In genomic region chr2:30067962-30068361, GRCm38 (mm10) we compare ENCODE assay signal across 9 mouse cellular contexts. TPM values are rescaled to one million over a fixed set of nuclear protein-coding genes. Genes with fewer than 3 reads are reported as not detected.
A peak's percentile ranks its signal among the peaks of the same experiment; 100 is the strongest.
DNase-seq lines count a peak whose midpoint lies in the region; ATAC-seq and TF ChIP-seq lines count a peak whose summit lies in the region.
"Had no signal": no experiment of that assay in that cellular context is flagged by ENCODE, and none has a peak within 500 bp of the region (broad histone marks: within the 10 kb centered on the region; RNA-seq: fewer than 3 reads in every experiment).

No protein-coding gene starts in this region.

- peaks cover 13% of the 10 kb centered on the region for H3K36me3 ChIP-seq in heart, adult 2 months (ENCODE audit: control insufficient read depth, insufficient read depth, low read length)
- H3K36me3 ChIP-seq in C2C12 (ENCODE audit: control insufficient read depth, insufficient read depth) = peaks cover 48% of the 10 kb centered on the region
- peaks cover 32% of the 10 kb centered on the region for H3K36me3 ChIP-seq in forebrain, embryonic 15.5 days
- H3K36me3 ChIP-seq in liver, embryonic 14.5 days (replicated peaks; ENCODE audit: control insufficient read depth, insufficient read depth, low read depth) = peaks cover 30% of the 10 kb centered on the region

- WGBS in heart, adult 2 months = 31% methylated on average over 7 of the region's 7 CpGs
- WGBS in forebrain, embryonic 15.5 days = 9% methylated on average over 7 of the region's 7 CpGs
- WGBS in liver, embryonic 14.5 days (ENCODE audit: insufficient replicate concordance) = 23% methylated on average over 7 of the region's 7 CpGs

- peak overlapping the region; percentile 77 for H3ac ChIP-seq in C2C12 (ENCODE audit: control insufficient read depth, insufficient read length, low read depth)

- no peak for TF ChIP-seq CTCF in heart, adult 2 months (IDR thresholded peaks at IDR 0.05)
- TF ChIP-seq CTCF in C2C12 (IDR thresholded peaks at IDR 0.05; ENCODE audit: control insufficient read depth, insufficient read depth, insufficient read length) = no peak
- TF ChIP-seq CTCF in liver, embryonic 14.5 days (IDR thresholded peaks at IDR 0.05; ENCODE audit: low read depth) = no peak

- TF ChIP-seq POLR2A in heart, adult 2 months (IDR thresholded peaks at IDR 0.05; ENCODE audit: insufficient read depth, low read depth, low read length) = no peak

- no peak for ATAC-seq in forebrain, embryonic 15.5 days (replicated peaks)
- ATAC-seq in liver, embryonic 14.5 days (ENCODE audit: insufficient read depth) = no peak

- no peak overlapping the region for H3K9ac ChIP-seq in heart, adult 2 months (ENCODE audit: low read depth, low read length)
- H3K9ac ChIP-seq in forebrain, embryonic 15.5 days (replicated peaks) = peak overlapping the region; percentile 98
- peak overlapping the region; percentile 94 for H3K9ac ChIP-seq in liver, embryonic 14.5 days (replicated peaks)

- no peak for TF ChIP-seq EP300 in heart, adult 2 months (IDR thresholded peaks at IDR 0.05; ENCODE audit: insufficient read depth, low read depth, low read length)
- no peak for TF ChIP-seq EP300 in liver, embryonic 14.5 days (IDR thresholded peaks at IDR 0.05; ENCODE audit: low read depth)

- no peak overlapping the region for H3K27ac ChIP-seq in heart, adult 2 months
- no peak overlapping the region for H3K27ac ChIP-seq in forebrain, embryonic 15.5 days (replicated peaks)
- no peak overlapping the region for H3K27ac ChIP-seq in liver, embryonic 14.5 days

- no peaks in the 10 kb centered on the region for H3K27me3 ChIP-seq in heart, adult 2 months (ENCODE audit: control insufficient read depth, insufficient read depth, low read length)
- H3K27me3 ChIP-seq in C2C12 (ENCODE audit: control insufficient read depth, insufficient read depth, insufficient read length) = no peaks in the 10 kb centered on the region
- no peaks in the 10 kb centered on the region for H3K27me3 ChIP-seq in forebrain, embryonic 15.5 days
- H3K27me3 ChIP-seq in liver, embryonic 14.5 days (ENCODE audit: control insufficient read depth, insufficient read depth, low read length) = no peaks in the 10 kb centered on the region

- H3K79me2 ChIP-seq in heart, adult 2 months (replicated peaks; ENCODE audit: control insufficient read depth, insufficient read depth, low read length) = peaks cover 2% of the 10 kb centered on the region; the same call in 1 of the 2 replicates
- peaks cover 79% of the 10 kb centered on the region for H3K79me2 ChIP-seq in C2C12 (ENCODE audit: control insufficient read depth, insufficient read depth)

- no peak for DNase-seq in heart, adult 2 months
- no peak for DNase-seq in heart, postnatal 10 days
- DNase-seq in liver, embryonic 14.5 days (ENCODE audit: low read depth in 3 of 3, low spot score in 3 of 3) = no peak
- no peak for DNase-seq in spleen, postnatal 10 days (ENCODE audit: low spot score in 2 of 2)
- no peak for DNase-seq in gastrocnemius, postnatal 25 days
- no peak for DNase-seq in left cerebral cortex, postnatal 25 days (ENCODE audit: low spot score in 2 of 2)
- DNase-seq: thymus, postnatal 25 days had no signal

- no peaks in the 10 kb centered on the region for H3K9me3 ChIP-seq in forebrain, embryonic 15.5 days
- no peaks in the 10 kb centered on the region for H3K9me3 ChIP-seq in liver, embryonic 14.5 days (ENCODE audit: control insufficient read depth, low read length)

- intact Hi-C loops in heart, adult 2 months (cut with DNase I) = loop anchor here (2.0 kb wide), 1 partner anchor 19 kb away; the partner anchor contains the start of gene Wdr34
- intact Hi-C loops in heart, postnatal 10 days (cut with DNase I) = no loop called here
- intact Hi-C loops in left cerebral cortex, postnatal 25 days (cut with DNase I) = loop anchor here (2.0 to 5.0 kb wide), 3 partner anchors 19 to 295 kb away; partner anchors contain the start of genes Wdr34 and Zer1

- H3K79me3 ChIP-seq in C2C12 (ENCODE audit: low read depth) = peaks cover 63% of the 10 kb centered on the region

- H3K4me1 ChIP-seq in heart, adult 2 months (ENCODE audit: control insufficient read depth, insufficient read depth, low read length) = peaks cover 8% of the 10 kb centered on the region
- peaks cover 31% of the 10 kb centered on the region for H3K4me1 ChIP-seq in forebrain, embryonic 15.5 days
- peaks cover 19 to 27% of the 10 kb centered on the region in 2 experiments for H3K4me1 ChIP-seq in liver, embryonic 14.5 days (replicated peaks; ENCODE audit: control insufficient read depth in 2 of 2, insufficient read depth in 2 of 2, low read length in 1 of 2)

- peak overlapping the region; percentile 89 for H3K4me3 ChIP-seq in heart, adult 2 months
- H3K4me3 ChIP-seq in C2C12 (ENCODE audit: insufficient read depth, poor library complexity, severe bottlenecking) = peak overlapping the region; percentile 97
- H3K4me3 ChIP-seq in forebrain, embryonic 15.5 days = peak overlapping the region; percentile 97
- H3K4me3 ChIP-seq in liver, embryonic 14.5 days (ENCODE audit: insufficient read depth in 1 of 2, low read depth in 2 of 2, low read length in 2 of 2) = peak overlapping the region; percentile 93 to 100

- H3K4me2 ChIP-seq in forebrain, embryonic 15.5 days (replicated peaks) = peak overlapping the region; percentile 68
- peak overlapping the region; percentile 97 for H3K4me2 ChIP-seq in liver, embryonic 14.5 days (ENCODE audit: low read depth)

TF ChIP-seq in C2C12, 6 proteins besides CTCF, POLR2A, EP300 and RAD21:
- TF ChIP-seq USF1 (IDR thresholded peaks at IDR 0.05; ENCODE audit: low read depth) = no peak
- TF ChIP-seq FOSL1 (IDR thresholded peaks at IDR 0.05; ENCODE audit: insufficient read depth, low read length, poor library complexity, severe bottlenecking) = no peak
- no peak for TF ChIP-seq MYOD1 (IDR thresholded peaks at IDR 0.05; ENCODE audit: control insufficient read depth, insufficient read length, low read depth)
- TF ChIP-seq MAX (IDR thresholded peaks at IDR 0.05) = peak; percentile 83

RNA-seq across cellular contexts. Expression of gene Pkn3, which starts 9.5 kb away (rescaled TPM):
- total RNA-seq in heart, adult 2 months (2021) = 10 to 100 TPM in 1 of 2 experiments, 1 to 10 TPM in 1; 8.8 to 10.4 TPM
- 13.6 and 15.0 TPM in 2 replicates for polyA plus RNA-seq in heart, adult 2 months (2012; rRNA removed)
- total RNA-seq in heart, postnatal 10 days (2021) = 10 to 100 TPM; 11.4 to 12.9 TPM
- 5.5 TPM for polyA plus RNA-seq in C2C12 (2012; fragmentation: generic; extraction: Trizol)
- polyA plus RNA-seq in forebrain, embryonic 15.5 days (2015; fragmentation: Nextera tagmentation; extraction: Ambion mirVana) = 3.5 and 3.9 TPM in 2 replicates
- polyA plus RNA-seq in liver, embryonic 14.5 days (2012; rRNA removed) = 3.0 and 3.5 TPM in 2 replicates
- 1.8 and 2.0 TPM in 2 replicates for polyA plus RNA-seq in liver, embryonic 14.5 days (2014; fragmentation: Nextera tagmentation; extraction: Ambion mirVana)
- total RNA-seq in gastrocnemius, postnatal 25 days (2021) = 1 to 10 TPM; 3.8 to 5.4 TPM
- 1 to 10 TPM; 1.6 to 2.4 TPM for total RNA-seq in left cerebral cortex, postnatal 25 days (2021)

RNA-seq across cellular contexts. Expression of gene Set, which starts 10.8 kb away (rescaled TPM):
- 10 to 100 TPM; 88.7 to 96.7 TPM for total RNA-seq in heart, adult 2 months (2021)
- 21.9 and 36.4 TPM in 2 replicates for polyA plus RNA-seq in heart, adult 2 months (2012; rRNA removed)
- total RNA-seq in heart, postnatal 10 days (2021) = 100 to 1,000 TPM; 131 to 149 TPM
- 312 TPM for polyA plus RNA-seq in C2C12 (2012; fragmentation: generic; extraction: Trizol)
- 445 and 449 TPM in 2 replicates for polyA plus RNA-seq in forebrain, embryonic 15.5 days (2015; fragmentation: Nextera tagmentation; extraction: Ambion mirVana)
- 56.1 and 159 TPM in 2 replicates for polyA plus RNA-seq in liver, embryonic 14.5 days (2012; rRNA removed)
- 179 and 189 TPM in 2 replicates for polyA plus RNA-seq in liver, embryonic 14.5 days (2014; fragmentation: Nextera tagmentation; extraction: Ambion mirVana)
- total RNA-seq in gastrocnemius, postnatal 25 days (2021) = 10 to 100 TPM; 75.4 to 85.1 TPM
- total RNA-seq in left cerebral cortex, postnatal 25 days (2021) = 100 to 1,000 TPM; 186 to 193 TPM

RNA-seq across cellular contexts. Expression of gene Wdr34, which starts 19.3 kb away (rescaled TPM):
- 1 to 10 TPM; 6.4 TPM for total RNA-seq in heart, adult 2 months (2021)
- 10.3 and 11.6 TPM in 2 replicates for polyA plus RNA-seq in heart, adult 2 months (2012; rRNA removed)
- 10 to 100 TPM in 1 of 2 experiments, 1 to 10 TPM in 1; 9.1 to 11.6 TPM for total RNA-seq in heart, postnatal 10 days (2021)
- polyA plus RNA-seq in C2C12 (2012; fragmentation: generic; extraction: Trizol) = 16.4 TPM
- 70.1 and 76.2 TPM in 2 replicates for polyA plus RNA-seq in forebrain, embryonic 15.5 days (2015; fragmentation: Nextera tagmentation; extraction: Ambion mirVana)
- 5.6 and 5.8 TPM in 2 replicates for polyA plus RNA-seq in liver, embryonic 14.5 days (2012; rRNA removed)
- 6.0 and 6.8 TPM in 2 replicates for polyA plus RNA-seq in liver, embryonic 14.5 days (2014; fragmentation: Nextera tagmentation; extraction: Ambion mirVana)
- total RNA-seq in gastrocnemius, postnatal 25 days (2021) = 1 to 10 TPM; 3.3 to 3.4 TPM
- 10 to 100 TPM; 37.4 to 37.9 TPM for total RNA-seq in left cerebral cortex, postnatal 25 days (2021)

RNA-seq across cellular contexts. Expression of gene Zdhhc12, which starts 25.5 kb away (rescaled TPM):
- total RNA-seq in heart, adult 2 months (2021) = 1 to 10 TPM; 2.8 to 3.6 TPM
- 10.3 and 15.8 TPM in 2 replicates for polyA plus RNA-seq in heart, adult 2 months (2012; rRNA removed)
- 1 to 10 TPM; 7.5 to 7.8 TPM for total RNA-seq in heart, postnatal 10 days (2021)
- polyA plus RNA-seq in C2C12 (2012; fragmentation: generic; extraction: Trizol) = 31.5 TPM
- polyA plus RNA-seq in forebrain, embryonic 15.5 days (2015; fragmentation: Nextera tagmentation; extraction: Ambion mirVana) = 16.7 and 18.6 TPM in 2 replicates
- 23.4 and 25.5 TPM in 2 replicates for polyA plus RNA-seq in liver, embryonic 14.5 days (2012; rRNA removed)
- 17.4 and 21.5 TPM in 2 replicates for polyA plus RNA-seq in liver, embryonic 14.5 days (2014; fragmentation: Nextera tagmentation; extraction: Ambion mirVana)
- 1 to 10 TPM; 2.4 to 3.1 TPM for total RNA-seq in gastrocnemius, postnatal 25 days (2021)
- 1 to 10 TPM; 8.5 to 8.8 TPM for total RNA-seq in left cerebral cortex, postnatal 25 days (2021)

RNA-seq across cellular contexts. Expression of gene Zer1, which starts 56.4 kb away (rescaled TPM):
- 10 to 100 TPM; 21.9 to 26.6 TPM for total RNA-seq in heart, adult 2 months (2021)
- 45.1 TPM in 2 replicates for polyA plus RNA-seq in heart, adult 2 months (2012; rRNA removed)
- 10 to 100 TPM; 25.7 to 26.7 TPM for total RNA-seq in heart, postnatal 10 days (2021)
- 7.2 TPM for polyA plus RNA-seq in C2C12 (2012; fragmentation: generic; extraction: Trizol)
- 14.5 and 15.0 TPM in 2 replicates for polyA plus RNA-seq in forebrain, embryonic 15.5 days (2015; fragmentation: Nextera tagmentation; extraction: Ambion mirVana)
- 8.1 and 8.5 TPM in 2 replicates for polyA plus RNA-seq in liver, embryonic 14.5 days (2012; rRNA removed)
- polyA plus RNA-seq in liver, embryonic 14.5 days (2014; fragmentation: Nextera tagmentation; extraction: Ambion mirVana) = 1.9 and 2.0 TPM in 2 replicates
- total RNA-seq in gastrocnemius, postnatal 25 days (2021) = 10 to 100 TPM; 20.1 to 20.3 TPM
- 100 to 1,000 TPM; 152 TPM for total RNA-seq in left cerebral cortex, postnatal 25 days (2021)
